Mouse (Mus musculus) kidney, adult 2 months (tissue): ENCODE data around the gene Hist1h1c.

Source experiments
- CTCF ChIP-seq: fragments of 200-500 bp; conservative IDR thresholded peaks from 2 replicates; pipeline ENCODE4 v1.5.1; 2011; ENCODE audit warnings: low read depth, mild to moderate bottlenecking, control low read depth, low read length, moderate library complexity, mixed read lengths; ENCODE audit not compliant: insufficient read depth, insufficient read length
- POLR2A ChIP-seq: fragments of 200-500 bp; IDR thresholded peaks from one replicate; pipeline ENCODE4 v1.6.1; 2011; ENCODE audit warnings: low read depth, low read length, control low read depth

GRCm38 (mm10) chr13:23757921-23758320 lies 19.3 kb downstream of the Hist1h1c start:
- TF ChIP-seq POLR2A: no peak
- no peak for TF ChIP-seq CTCF
